Mouse (Mus musculus) CD4-positive helper T cell, adult 2 months (primary cell): Measurements from ENCODE around the gene Cerk.
A peak's percentile ranks its signal among the peaks of the same experiment; 100 is the strongest.
"Not testable (repeated sequence)": the region's sequence is repeated elsewhere in the genome, so short reads cannot be mapped to it uniquely, and the experiment has no call there.

Experiments
- DNase-seq: peaks from one replicate; pipeline ENCODE4 v3.0.0-alpha.2; 2012; ENCODE audit warnings: low read depth, missing footprints, low spot score

The Cerk gene

GRCm38 (mm10) chr15:86182646-86183045, 3.3 kb downstream of the Cerk start:
- DNase-seq = peak; percentile 51

- DNase-seq = peak; percentile 29
These were observed 4.0 kb downstream of the Cerk start for GRCm38 (mm10) chr15:86181941-86182439.

- not testable (repeated sequence) for DNase-seq
These were observed 4.6 kb downstream of the Cerk start for GRCm38 (mm10) chr15:86181321-86181720.

- DNase-seq = no peak
These were observed 5.5 kb downstream of the Cerk start for GRCm38 (mm10) chr15:86180427-86180826.

- DNase-seq = no peak
These were observed 7.3 kb downstream of the Cerk start for GRCm38 (mm10) chr15:86178594-86178993.

GRCm38 (mm10) chr15:86177703-86178251, 8.2 kb downstream of the Cerk start:
- DNase-seq = not testable (repeated sequence)

GRCm38 (mm10) chr15:86176771-86177702, 8.9 kb downstream of the Cerk start:
- DNase-seq = no peak

- DNase-seq = no peak
These were observed 9.8 kb downstream of the Cerk start for GRCm38 (mm10) chr15:86176166-86176565.

- DNase-seq = no peak
These were observed 10.5 kb downstream of the Cerk start for GRCm38 (mm10) chr15:86175253-86176050.

- DNase-seq = peak; percentile 44
These were observed 12.6 kb downstream of the Cerk start for GRCm38 (mm10) chr15:86173136-86173985.

GRCm38 (mm10) chr15:86172526-86172925, 13.4 kb downstream of the Cerk start:
- DNase-seq = peak; percentile 26

- DNase-seq = no peak
These were observed 13.8 kb downstream of the Cerk start for GRCm38 (mm10) chr15:86172124-86172523.

- DNase-seq = no peak
These were observed 14.6 kb downstream of the Cerk start for GRCm38 (mm10) chr15:86171316-86171715.

GRCm38 (mm10) chr15:86169817-86170110, 16.2 kb downstream of the Cerk start:
- no peak for DNase-seq

GRCm38 (mm10) chr15:86168941-86169816, 16.8 kb downstream of the Cerk start:
- no peak for DNase-seq

- DNase-seq = no peak
These were observed 17.5 kb downstream of the Cerk start for GRCm38 (mm10) chr15:86168505-86168867.

- no peak for DNase-seq
These were observed 18.0 kb downstream of the Cerk start for GRCm38 (mm10) chr15:86167787-86168504.

- DNase-seq = no peak
These were observed 18.8 kb downstream of the Cerk start for GRCm38 (mm10) chr15:86167032-86167655.
